Mouse (Mus musculus) kidney, embryonic 16.5 days (tissue): ENCODE measurements around the gene Nrg3. TPM values are rescaled to one million over a fixed set of nuclear protein-coding genes. Genes with fewer than 3 reads are reported as not detected.
"Not testable (repeated sequence)": the region's sequence is repeated elsewhere in the genome, so short reads cannot be mapped to it uniquely, and the experiment has no call there.

Experiments used
- ATAC-seq: fragments of 200-750 bp; cut with Nextera tagmentation; 2 replicates; pipeline ENCODE4 v1.8.0; 2017; ENCODE audit warnings: moderate TSS enrichment; ENCODE audit not compliant: low FRiP score, low TSS enrichment
- H3K27ac ChIP-seq: fragments of 300-500 bp; sonication (generic); 2 replicates; pipeline ENCODE4 v1.5.1; 2014; ENCODE audit warnings: low read length
- H3K27me3 ChIP-seq: fragments of 300-500 bp; sonication (generic); 2 replicates; pipeline ENCODE4 v1.6.1; 2014; ENCODE audit warnings: low read length, control low read depth, mixed read lengths; ENCODE audit not compliant: insufficient read depth
- H3K36me3 ChIP-seq: fragments of 300-500 bp; sonication (generic); 2 replicates; pipeline ENCODE4 v1.6.1; 2014; ENCODE audit warnings: low read length, control low read depth, mixed read lengths; ENCODE audit not compliant: insufficient read depth
- H3K4me1 ChIP-seq: fragments of 300-500 bp; sonication (generic); 2 replicates; pipeline ENCODE4 v1.6.1; 2014; ENCODE audit warnings: low read length, control low read depth, mixed read lengths; ENCODE audit not compliant: insufficient read depth
- H3K4me2 ChIP-seq: fragments of 300-500 bp; sonication (generic); replicated peaks from 2 replicates; pipeline ENCODE4 v1.6.1; 2014; ENCODE audit warnings: low read depth, low read length
- H3K4me3 ChIP-seq: fragments of 300-500 bp; sonication (generic); 2 replicates; pipeline ENCODE4 v1.5.1; 2014; ENCODE audit warnings: mild to moderate bottlenecking, low read length
- H3K9ac ChIP-seq: fragments of 300-500 bp; sonication (generic); replicated peaks from 2 replicates; pipeline ENCODE4 v1.6.1; 2014; ENCODE audit warnings: low read length
- H3K9me3 ChIP-seq: fragments of 300-500 bp; sonication (generic); 2 replicates; pipeline ENCODE4 v1.6.1; 2016; ENCODE audit warnings: low read length, control low read depth
- WGBS: fragments of 180-500 bp; shearing (Covaris S2); extraction: QIAGEN DNeasy Blood & Tissue Kit; methylation state at CpG from one replicate; pipeline ENCODE4 v1.1.7; 2014; 5-methylcytosine and 5-hydroxymethylcytosine counted together
- microRNA-seq: library from miRNA; unstranded; fragments of <30 nt; microRNA quantifications from one replicate; pipeline ENCODE4, GENCODE M21; 2016
- polyA plus RNA-seq: library from polyadenylated mRNA; unstranded; fragments of >200 nt; fragmentation: Nextera tagmentation; extraction: Ambion mirVana; gene quantifications from 2 replicates; pipeline ENCODE4 v1.2.1, GENCODE M21; 2015

Gene Nrg3
- polyA plus RNA-seq, 1 experiment from 2014 or later, result 0.45 TPM

GRCm38 (mm10) chr14:38447086-38447485, 1025.8 kb downstream of the Nrg3 start:
- Histone ChIP-seq H3K4me1 (no peaks in the 10 kb centered on the region), H3K27me3 (no peaks in the 10 kb centered on the region), H3K9ac (no peak overlapping the region), H3K4me2 (no peak overlapping the region), H3K9me3 (no peaks in the 10 kb centered on the region; the same call in 1 of the 2 replicates), H3K4me3 (no peak overlapping the region), H3K36me3 (no peaks in the 10 kb centered on the region), H3K27ac (no peak overlapping the region)
- WGBS, result 92% methylated on average over 2 of the region's 2 CpGs
- no peak for ATAC-seq

DNA sequence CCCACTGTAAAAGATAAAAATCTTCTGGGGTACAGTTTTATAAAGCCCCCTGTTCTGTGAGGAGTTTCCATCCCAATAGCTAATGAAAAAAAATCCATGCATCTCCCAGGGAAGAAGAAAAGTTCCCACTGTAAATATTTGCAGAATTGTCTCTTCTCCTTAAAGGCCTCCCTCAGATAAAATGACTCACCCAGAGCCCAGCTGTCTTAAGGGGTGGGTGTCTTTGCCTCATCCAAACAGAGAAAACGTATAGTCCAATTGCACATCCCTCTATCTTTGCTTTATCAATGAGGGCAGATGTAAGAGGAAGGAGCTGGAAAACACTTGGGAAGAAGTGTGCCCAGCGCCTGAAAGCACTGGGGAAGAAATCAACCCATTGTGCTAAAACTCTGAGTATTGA, 1028.1 kb downstream of the Nrg3 start:
- no peak for ATAC-seq
- H3K4me1 ChIP-seq, result no peaks in the 10 kb centered on the region
- no peak overlapping the region for H3K4me3 ChIP-seq
- H3K36me3 ChIP-seq, result no peaks in the 10 kb centered on the region
- no peak overlapping the region for H3K27ac ChIP-seq
- no peaks in the 10 kb centered on the region; the same call in 1 of the 2 replicates for H3K9me3 ChIP-seq
- H3K4me2 ChIP-seq, result no peak overlapping the region
- no peak overlapping the region for H3K9ac ChIP-seq
- 83% methylated on average over 2 of the region's 2 CpGs for WGBS
- H3K27me3 ChIP-seq, result no peaks in the 10 kb centered on the region

GRCm38 (mm10) chr14:38433793-38434589, 1038.9 kb downstream of the Nrg3 start:
- no peak overlapping the region for H3K9ac ChIP-seq
- WGBS, result 69% methylated on average over 6 of the region's 6 CpGs
- H3K9me3 ChIP-seq, result no peaks in the 10 kb centered on the region
- H3K36me3 ChIP-seq, result no peaks in the 10 kb centered on the region
- no peaks in the 10 kb centered on the region for H3K4me1 ChIP-seq
- H3K4me2 ChIP-seq, result no peak overlapping the region
- ATAC-seq, result no peak
- H3K4me3 ChIP-seq, result no peak overlapping the region
- H3K27ac ChIP-seq, result no peak overlapping the region
- no peaks in the 10 kb centered on the region for H3K27me3 ChIP-seq

DNA sequence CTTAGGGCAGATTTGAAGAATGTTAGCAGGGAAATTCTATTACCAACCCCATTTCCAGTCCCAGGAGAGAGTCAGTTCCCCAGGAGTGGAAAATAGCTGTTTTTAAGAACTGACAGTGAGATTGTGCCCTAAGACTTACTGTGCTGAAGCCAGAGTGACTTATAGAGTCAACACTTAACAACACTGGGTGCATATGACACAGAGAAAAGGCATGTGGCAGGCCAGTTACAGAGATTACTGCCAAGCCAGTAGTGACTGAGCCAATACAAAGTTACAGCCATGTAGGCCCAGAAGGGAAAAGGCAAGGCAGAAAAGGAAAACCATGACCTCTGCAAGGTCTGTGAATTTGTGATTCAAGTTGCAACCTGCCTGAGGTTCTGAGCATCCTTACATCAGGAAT, 1098.2 kb downstream of the Nrg3 start:
- ATAC-seq, result no peak
- H3K4me3 ChIP-seq, result no peak overlapping the region
- no peak overlapping the region for H3K9ac ChIP-seq
- no peaks in the 10 kb centered on the region for H3K27me3 ChIP-seq
- no peak overlapping the region for H3K27ac ChIP-seq
- no peaks in the 10 kb centered on the region for H3K4me1 ChIP-seq
- no peak overlapping the region for H3K4me2 ChIP-seq
- peaks cover 4% of the 10 kb centered on the region; the same call in 1 of the 2 replicates for H3K9me3 ChIP-seq
- H3K36me3 ChIP-seq, result no peaks in the 10 kb centered on the region

GRCm38 (mm10) chr14:38340967-38341366, 1131.9 kb downstream of the Nrg3 start:
- H3K4me1 ChIP-seq, result no peaks in the 10 kb centered on the region
- H3K36me3 ChIP-seq, result no peaks in the 10 kb centered on the region
- H3K27me3 ChIP-seq, result no peaks in the 10 kb centered on the region
- ATAC-seq, result no peak
- H3K9me3 ChIP-seq, result no peaks in the 10 kb centered on the region
- no peak overlapping the region for H3K9ac ChIP-seq
- H3K4me2 ChIP-seq, result no peak overlapping the region
- H3K4me3 ChIP-seq, result no peak overlapping the region
- no peak overlapping the region for H3K27ac ChIP-seq

- not testable (repeated sequence) for H3K4me1 ChIP-seq, H3K27ac ChIP-seq, H3K36me3 ChIP-seq, H3K4me3 ChIP-seq, H3K4me2 ChIP-seq, ATAC-seq, H3K9me3 ChIP-seq, H3K9ac ChIP-seq, H3K27me3 ChIP-seq
- 65% methylated on average over 1 of the region's 1 CpGs for WGBS
Observed at GRCm38 (mm10) chr14:38322841-38323240, 1150.0 kb downstream of the Nrg3 start.

DNA sequence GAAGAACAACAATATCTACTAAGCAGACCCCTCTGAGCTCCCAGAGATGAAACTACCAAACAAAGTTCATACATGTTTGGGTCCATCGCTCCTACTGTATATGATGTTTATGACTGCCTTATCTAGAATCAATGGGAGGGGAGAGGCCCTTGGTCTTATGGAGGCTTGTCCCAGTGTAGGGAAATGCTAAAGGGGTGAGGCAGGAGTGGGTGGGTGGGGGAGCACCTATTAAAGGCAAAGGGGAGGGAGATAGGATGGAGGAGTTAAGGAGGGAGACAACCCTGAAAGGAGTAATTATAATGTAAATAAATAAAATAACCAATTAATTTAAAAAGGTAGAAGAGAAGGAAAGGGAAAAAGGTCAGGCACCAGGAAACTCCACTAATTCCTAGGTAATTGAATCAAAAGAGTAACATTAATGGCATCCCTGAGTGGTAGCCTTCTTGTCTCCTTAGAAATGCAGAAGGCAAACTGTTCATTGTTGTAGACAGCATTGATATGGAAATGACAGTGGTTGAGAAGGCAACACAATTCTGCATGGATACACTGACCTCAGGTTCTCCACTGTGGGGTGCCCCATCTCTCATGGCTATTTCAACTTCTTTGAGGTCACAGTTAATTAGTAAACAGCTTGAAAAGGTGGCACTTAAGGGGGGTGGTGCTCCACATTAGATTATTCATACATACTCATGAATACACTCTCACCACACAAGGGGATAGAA, 1152.1 kb downstream of the Nrg3 start:
- no peaks in the 10 kb centered on the region for H3K9me3 ChIP-seq
- no peak overlapping the region for H3K4me2 ChIP-seq
- H3K27me3 ChIP-seq, result no peaks in the 10 kb centered on the region
- no peak for ATAC-seq
- 92% methylated on average over 1 of the region's 1 CpGs for WGBS
- no peaks in the 10 kb centered on the region for H3K4me1 ChIP-seq
- no peak overlapping the region for H3K27ac ChIP-seq
- H3K36me3 ChIP-seq, result no peaks in the 10 kb centered on the region
- H3K4me3 ChIP-seq, result no peak overlapping the region
- no peak overlapping the region for H3K9ac ChIP-seq

Small RNA genes lying within 50 kb of the gene (microRNA-seq; reads per million reads assigned to microRNA genes)
- gene Gm27332, result not detected
